7 mouse cellular contexts compared by ENCODE assay signal in genomic region chr19:44545321-44546041, GRCm38 (mm10). TPM values are rescaled to one million over a fixed set of nuclear protein-coding genes. Genes with fewer than 3 reads are reported as not detected.
A peak's percentile ranks its signal among the peaks of the same experiment; 100 is the strongest.
DNase-seq lines count a peak whose midpoint lies in the region; ATAC-seq and TF ChIP-seq lines count a peak whose summit lies in the region.

Gene Sec31b (minus strand): TSS chr19:44545864.

- no peak for TF ChIP-seq CTCF in hindbrain, postnatal 0 days (IDR thresholded peaks at IDR 0.05; ENCODE audit: low read depth)
- no peak for TF ChIP-seq CTCF in liver, embryonic 14.5 days (IDR thresholded peaks at IDR 0.05; ENCODE audit: low read depth)

- H3K4me2 ChIP-seq in hindbrain, postnatal 0 days (ENCODE audit: low read depth, low read length): peak within 1 kb of the TSS; percentile 73
- peak within 1 kb of the TSS; percentile 88 for H3K4me2 ChIP-seq in liver, embryonic 14.5 days (ENCODE audit: low read depth)

- no peaks in the 10 kb centered on the region for H3K4me1 ChIP-seq in hindbrain, postnatal 0 days (ENCODE audit: insufficient read depth, low read length)
- no peaks in the 10 kb centered on the region for H3K4me1 ChIP-seq in liver, embryonic 14.5 days (replicated peaks; ENCODE audit: control insufficient read depth in 2 of 2, insufficient read depth in 2 of 2, low read length in 1 of 2)

- H3K4me3 ChIP-seq in hindbrain, postnatal 0 days (ENCODE audit: low read length): peak within 1 kb of the TSS; percentile 43
- peak within 1 kb of the TSS; percentile 40 to 57 for H3K4me3 ChIP-seq in liver, embryonic 14.5 days (ENCODE audit: insufficient read depth in 1 of 2, low read depth in 2 of 2, low read length in 2 of 2)

- ATAC-seq in hindbrain, postnatal 0 days: peak; percentile 66
- ATAC-seq in liver, embryonic 14.5 days (ENCODE audit: insufficient read depth): peak; percentile 61; the same call in 1 of the 2 replicates

- H3K9me3 ChIP-seq in hindbrain, postnatal 0 days (ENCODE audit: low read length): no peaks in the 10 kb centered on the region
- no peaks in the 10 kb centered on the region for H3K9me3 ChIP-seq in liver, embryonic 14.5 days (ENCODE audit: control insufficient read depth, low read length)

- peak within 1 kb of the TSS; percentile 47 for H3K9ac ChIP-seq in hindbrain, postnatal 0 days (replicated peaks; ENCODE audit: low read length)
- peak within 1 kb of the TSS; percentile 46 for H3K9ac ChIP-seq in liver, embryonic 14.5 days (replicated peaks)

- DNase-seq in adrenal gland, postnatal 25 days: peak; percentile 66
- peak; percentile 28 to 32 for DNase-seq in cerebellum, postnatal 14 days
- DNase-seq in gastrocnemius, postnatal 14 days: peak; percentile 62
- DNase-seq in hindbrain, postnatal 0 days (ENCODE audit: low spot score): peak; percentile 6
- no peak for DNase-seq in liver, embryonic 14.5 days (ENCODE audit: low read depth in 3 of 3, low spot score in 3 of 3)
- DNase-seq in neural tube, embryonic 10.5 days (ENCODE audit: extremely low spot score, low spot score): peak; percentile 81
- DNase-seq in frontal cortex, adult 2 months (ENCODE audit: extremely low spot score in 1 of 2, low spot score in 1 of 2): no peak

- peaks cover 17% of the 10 kb centered on the region for H3K36me3 ChIP-seq in hindbrain, postnatal 0 days (ENCODE audit: insufficient read depth, low read length)
- peaks cover 16% of the 10 kb centered on the region for H3K36me3 ChIP-seq in liver, embryonic 14.5 days (replicated peaks; ENCODE audit: control insufficient read depth, insufficient read depth, low read depth)

- intact Hi-C loops in gastrocnemius, postnatal 14 days (cut with DNase I; ENCODE audit: low total_unique reads): no loop called here

- no peaks in the 10 kb centered on the region for H3K27me3 ChIP-seq in hindbrain, postnatal 0 days (ENCODE audit: insufficient read depth, low read length)
- no peaks in the 10 kb centered on the region for H3K27me3 ChIP-seq in liver, embryonic 14.5 days (ENCODE audit: control insufficient read depth, insufficient read depth, low read length)

- 3% methylated on average over 47 of the region's 47 CpGs for WGBS in hindbrain, postnatal 0 days
- 1% methylated on average over 47 of the region's 47 CpGs for WGBS in liver, embryonic 14.5 days (ENCODE audit: insufficient replicate concordance)

- H3K27ac ChIP-seq in hindbrain, postnatal 0 days: no peak within 1 kb of the TSS
- no peak within 1 kb of the TSS for H3K27ac ChIP-seq in liver, embryonic 14.5 days

- no peak for TF ChIP-seq EP300 in liver, embryonic 14.5 days (IDR thresholded peaks at IDR 0.05; ENCODE audit: low read depth)

RNA-seq across cellular contexts. Expression of gene Sec31b, which starts in this region (rescaled TPM):
- total RNA-seq in adrenal gland, postnatal 25 days (2021): 3.9 and 5.1 TPM in 2 replicates
- total RNA-seq in gastrocnemius, postnatal 14 days (2021): 1 to 10 TPM; 6.5 to 9.2 TPM
- 0.36 and 0.63 TPM in 2 replicates for total RNA-seq in hindbrain, postnatal 0 days (2014; rRNA removed)
- polyA plus RNA-seq in hindbrain, postnatal 0 days (2015; fragmentation: Nextera tagmentation; extraction: Ambion mirVana): 0.32 and 0.33 TPM in 2 replicates
- 0.46 and 0.48 TPM in 2 replicates for polyA plus RNA-seq in liver, embryonic 14.5 days (2012; rRNA removed)
- polyA plus RNA-seq in liver, embryonic 14.5 days (2014; fragmentation: Nextera tagmentation; extraction: Ambion mirVana): 0.11 and 0.20 TPM in 2 replicates
- polyA plus RNA-seq in frontal cortex, adult 2 months (2012; rRNA removed): 0.40 and 0.56 TPM in 2 replicates

Comparison
In these comparisons a context has a peak if more than half of its experiments do, and no peak if none do; other contexts are left out.
1. Peak in DNase-seq, ATAC-seq, H3K4me3 ChIP-seq, H3K9ac ChIP-seq and H3K4me2 ChIP-seq in hindbrain, postnatal 0 days; RNA of the gene not detected or under 1 TPM.
2. Peak in ATAC-seq, H3K4me3 ChIP-seq, H3K9ac ChIP-seq and H3K4me2 ChIP-seq in liver, embryonic 14.5 days; RNA of the gene not detected or under 1 TPM.
3. DNase-seq: peak in adrenal gland, postnatal 25 days (single experiment), cerebellum, postnatal 14 days (2 of 2), gastrocnemius, postnatal 14 days (single experiment) and neural tube, embryonic 10.5 days (single experiment); none in liver, embryonic 14.5 days (0 of 3) and frontal cortex, adult 2 months (0 of 2).